Mouse (Mus musculus) left cerebral cortex, postnatal 4 days (tissue): ENCODE data around the gene Nfasc. TPM values are rescaled to one million over a fixed set of nuclear protein-coding genes. Genes with fewer than 3 reads are reported as not detected.

Source experiments
- DNase-seq: peaks from one replicate; pipeline ENCODE4 v3.0.0-alpha.2; 2022
- intact Hi-C: fragments of 180-260 bp; cut with DNase I; formaldehyde crosslinking; loops from one replicate; pipeline ENCODE4 v1.15.1; 2025
- total RNA-seq, 2 experiments: library from RNA; stranded (reverse); gene quantifications; 2 replicates each; pipeline ENCODE4 v1.2.3; 2021

Gene Nfasc
- total RNA-seq, result 100 to 1,000 TPM; 126 to 128 TPM

- DNase-seq, result peak; percentile 93
- intact Hi-C loops, result loop anchor here (10.0 kb wide), 1 partner anchor 217 kb away; no protein-coding TSS in a partner anchor
Observed at GRCm38 (mm10) chr1:132741175-132741997, at the start of gene Nfasc. Gene Nfasc (minus strand): TSS chr1:132741797.

- intact Hi-C loops, result no loop called here
- no peak for DNase-seq
Observed at GRCm38 (mm10) chr1:132791049-132791448, 49.5 kb upstream of the Nfasc start.

GRCm38 (mm10) chr1:132786866-132787265 is 45.3 kb upstream of the Nfasc start:
- intact Hi-C loops, result no loop called here
- DNase-seq, result peak; percentile 91

GRCm38 (mm10) chr1:132781607-132782445 is 40.2 kb upstream of the Nfasc start:
- no peak for DNase-seq
- intact Hi-C loops, result no loop called here

- DNase-seq, result no peak
- intact Hi-C loops, result no loop called here
Observed at GRCm38 (mm10) chr1:132780961-132781360, 39.4 kb upstream of the Nfasc start.

GRCm38 (mm10) chr1:132780254-132780653 is 38.7 kb upstream of the Nfasc start:
- intact Hi-C loops, result no loop called here
- DNase-seq, result no peak

GRCm38 (mm10) chr1:132774959-132775358 is 33.4 kb upstream of the Nfasc start:
- intact Hi-C loops, result no loop called here
- peak; percentile 64 for DNase-seq

- DNase-seq, result peak; percentile 55
- intact Hi-C loops, result no loop called here
Observed at GRCm38 (mm10) chr1:132771377-132771776, 29.8 kb upstream of the Nfasc start.

- intact Hi-C loops, result no loop called here
- DNase-seq, result peak; percentile 49
Observed at GRCm38 (mm10) chr1:132769559-132769958, 28.0 kb upstream of the Nfasc start.

- DNase-seq, result peak; percentile 57
- intact Hi-C loops, result no loop called here
Observed at GRCm38 (mm10) chr1:132767422-132767821, 25.8 kb upstream of the Nfasc start.

GRCm38 (mm10) chr1:132765887-132766651 is 24.5 kb upstream of the Nfasc start:
- peak; percentile 29 for DNase-seq
- intact Hi-C loops, result no loop called here

- no peak for DNase-seq
- intact Hi-C loops, result no loop called here
Observed at GRCm38 (mm10) chr1:132765222-132765621, 23.6 kb upstream of the Nfasc start.

GRCm38 (mm10) chr1:132759390-132759789 is 17.8 kb upstream of the Nfasc start:
- DNase-seq, result peak; percentile 32

GRCm38 (mm10) chr1:132758656-132759370 is 17.2 kb upstream of the Nfasc start:
- DNase-seq, result peak; percentile 84
- intact Hi-C loops, result loop anchor here (2.0 to 5.0 kb wide), 2 partner anchors 123 to 224 kb away; partner anchors contain the start of gene Lrrn2

More at GRCm38 (mm10) chr1:132759390-132759789, 17.8 kb upstream of the Nfasc start:
- intact Hi-C loops, result loop anchor here (2.0 to 5.0 kb wide), 2 partner anchors 123 to 223 kb away; partner anchors contain the start of gene Lrrn2

GRCm38 (mm10) chr1:132755211-132755610 is 13.6 kb upstream of the Nfasc start:
- intact Hi-C loops, result loop anchor here (5.0 kb wide), 1 partner anchor 127 kb away; the partner anchor contains the start of gene Lrrn2
- no peak for DNase-seq

- intact Hi-C loops, result loop anchor here (10.0 kb wide), 1 partner anchor 225 kb away; no protein-coding TSS in a partner anchor
- no peak for DNase-seq
Observed at GRCm38 (mm10) chr1:132749217-132749884, 7.8 kb upstream of the Nfasc start.

GRCm38 (mm10) chr1:132746302-132746701 is 4.7 kb upstream of the Nfasc start:
- peak; percentile 26 for DNase-seq
- intact Hi-C loops, result loop anchor here (10.0 kb wide), 1 partner anchor 222 kb away; no protein-coding TSS in a partner anchor

- intact Hi-C loops, result loop anchor here (10.0 kb wide), 1 partner anchor 221 kb away; no protein-coding TSS in a partner anchor
- no peak for DNase-seq
Observed at GRCm38 (mm10) chr1:132745636-132746035, 4.0 kb upstream of the Nfasc start.

- DNase-seq, result peak; percentile 64
- intact Hi-C loops, result loop anchor here (5.0 kb wide), 1 partner anchor 107 kb away; no protein-coding TSS in a partner anchor
Observed at GRCm38 (mm10) chr1:132739077-132739521, 2.5 kb downstream of the Nfasc start.
